Mouse (Mus musculus) G1E-ER4 (cell line): Measurements from ENCODE around the gene Fam149b. TPM values are rescaled to one million over a fixed set of nuclear protein-coding genes. Genes with fewer than 3 reads are reported as not detected.

Experiments
- GATA1 ChIP-seq: IDR thresholded peaks from one replicate; pipeline ENCODE4 v1.8.0; 2012; ENCODE audit warnings: low read length, inconsistent platforms
- polyA plus RNA-seq: library from polyadenylated mRNA; stranded (reverse); fragments of >175 nt; gene quantifications from 2 replicates; pipeline ENCODE4 v1.2.3, GENCODE M21; 2012

Fam149b gene
- polyA plus RNA-seq = 14.5 and 15.4 TPM in 2 replicates

DNA sequence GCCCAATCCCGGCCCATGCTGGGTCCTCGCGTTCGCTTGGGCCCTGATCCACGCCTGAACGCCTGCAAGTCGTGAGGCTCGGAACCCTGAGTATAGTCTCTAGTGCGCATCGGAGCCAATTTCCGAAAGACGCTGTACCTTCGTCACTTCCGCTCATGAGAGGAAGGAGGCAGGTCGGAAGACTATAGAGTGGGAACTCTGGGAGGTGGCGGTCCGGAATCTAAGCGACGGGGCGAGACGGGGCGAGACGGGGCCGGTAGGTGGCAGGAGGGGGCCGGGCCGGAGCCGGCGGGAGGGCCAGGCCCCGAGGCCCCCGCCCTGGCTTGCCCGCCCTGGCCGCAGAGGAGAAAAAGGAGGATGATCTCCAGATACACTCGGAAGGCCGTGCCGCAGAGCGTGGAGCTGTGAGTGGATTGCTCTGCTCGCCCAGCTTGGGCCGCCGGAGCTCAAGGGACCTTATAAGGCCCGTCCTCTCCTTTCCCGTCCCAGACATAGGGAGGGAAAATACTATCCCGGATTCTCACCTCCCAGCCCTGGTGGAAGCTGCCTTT is at the start of gene Fam149b, which contains the start of gene Ecd:
Gene Fam149b, plus strand, starts transcription at position 172 of the 551 bp plus-strand sequence.
Gene Ecd, minus strand, starts transcription at position 131 of the 551 bp plus-strand sequence.
- no peak for TF ChIP-seq GATA1

DNA sequence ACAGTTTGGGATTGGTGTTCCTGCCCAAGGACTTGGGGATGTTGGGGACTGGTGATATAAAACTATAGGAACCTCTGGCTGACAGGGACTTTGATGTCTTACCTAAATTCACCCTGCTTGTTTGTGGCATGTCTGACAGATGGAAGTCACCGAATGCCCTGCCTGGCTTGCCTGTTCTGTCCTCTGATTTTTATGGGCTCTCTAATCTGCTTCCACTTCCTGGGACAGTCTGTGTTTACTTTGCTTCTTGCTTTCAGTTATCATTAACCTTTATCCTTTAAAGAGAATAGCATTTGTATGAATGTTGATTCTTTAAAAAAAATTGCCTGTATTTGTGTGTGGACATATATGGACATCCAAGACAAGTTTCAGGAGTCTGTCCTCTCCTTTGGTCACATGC is 32.8 kb upstream of the Fam149b start:
- TF ChIP-seq GATA1 = no peak

DNA sequence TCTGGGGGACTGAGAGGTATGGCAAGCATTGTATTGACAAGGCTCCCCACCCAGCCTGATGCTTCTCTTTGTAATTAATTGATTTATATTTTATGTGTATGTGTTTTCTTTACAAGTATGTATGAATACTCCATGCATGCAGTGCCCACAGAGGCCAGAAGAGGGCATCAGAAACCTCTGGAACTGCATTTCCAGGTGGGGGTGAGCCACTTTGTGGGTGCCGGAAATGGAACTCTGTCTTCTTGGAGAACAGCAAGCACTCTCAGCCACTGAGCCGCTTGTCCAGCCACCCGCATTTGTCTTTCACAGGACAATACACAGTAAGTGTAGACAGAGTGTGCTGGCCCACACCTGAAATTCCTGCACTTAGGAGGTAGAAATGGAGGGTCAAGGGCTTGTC is 28.5 kb upstream of the Fam149b start:
- TF ChIP-seq GATA1 = no peak

DNA sequence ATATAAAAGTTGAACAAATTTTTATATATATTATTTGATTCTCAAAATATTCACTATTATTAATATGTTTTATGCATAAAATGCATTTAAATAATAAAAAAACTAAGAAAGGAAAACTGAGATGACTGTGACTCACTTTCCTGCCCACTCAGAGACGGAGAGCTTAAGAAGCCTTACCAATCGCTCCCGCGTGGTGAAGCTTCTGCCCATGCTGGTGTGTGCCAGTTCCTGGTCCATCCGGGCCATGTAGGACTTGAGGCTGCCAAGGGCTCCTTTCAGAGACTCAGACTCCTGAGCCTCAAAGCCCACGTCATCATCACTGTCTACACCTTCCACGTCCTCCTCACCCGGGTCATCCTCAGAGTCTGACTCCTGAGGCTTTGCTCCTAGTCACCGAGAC is 23.8 kb upstream of the Fam149b start:
- TF ChIP-seq GATA1 = no peak

DNA sequence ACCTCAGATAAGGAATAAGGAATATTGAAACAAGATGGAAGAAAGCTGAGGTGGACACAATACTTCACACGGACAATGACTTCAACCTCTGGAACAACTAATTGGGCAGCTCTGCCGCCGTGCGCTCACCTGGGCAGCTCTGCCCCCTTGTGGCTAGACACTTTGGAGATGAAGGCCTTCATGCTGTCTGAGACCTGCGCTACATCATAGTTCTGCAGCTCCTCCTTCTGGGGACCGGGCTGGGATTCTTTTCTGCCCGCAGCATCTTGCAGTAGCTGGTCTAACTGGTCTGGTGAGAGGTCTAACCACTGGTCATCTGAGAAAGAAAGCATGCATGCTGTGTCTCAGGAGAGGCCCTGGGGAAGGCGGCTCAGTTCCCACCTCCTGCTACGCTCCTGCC is 19.5 kb upstream of the Fam149b start:
- TF ChIP-seq GATA1 = no peak

DNA sequence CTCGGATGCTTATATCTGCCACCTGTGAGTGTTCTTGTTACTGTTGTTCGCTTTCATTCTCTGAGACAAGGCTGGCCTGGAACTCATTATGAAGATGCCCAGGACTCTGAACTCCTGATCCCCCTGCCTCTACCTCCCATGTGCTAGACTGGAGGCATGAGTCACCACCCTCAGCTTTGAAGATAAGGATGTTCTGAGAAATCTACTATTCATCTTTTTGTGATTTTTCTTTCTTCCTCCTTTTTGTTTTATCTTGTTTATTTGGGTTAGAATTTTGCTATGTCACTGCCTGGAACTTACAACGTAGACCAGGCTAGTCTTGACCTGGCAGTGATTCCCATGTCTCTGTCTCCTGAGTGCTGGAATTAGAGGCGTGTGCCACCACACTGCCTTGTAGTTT is 16.6 kb upstream of the Fam149b start:
- no peak for TF ChIP-seq GATA1

DNA sequence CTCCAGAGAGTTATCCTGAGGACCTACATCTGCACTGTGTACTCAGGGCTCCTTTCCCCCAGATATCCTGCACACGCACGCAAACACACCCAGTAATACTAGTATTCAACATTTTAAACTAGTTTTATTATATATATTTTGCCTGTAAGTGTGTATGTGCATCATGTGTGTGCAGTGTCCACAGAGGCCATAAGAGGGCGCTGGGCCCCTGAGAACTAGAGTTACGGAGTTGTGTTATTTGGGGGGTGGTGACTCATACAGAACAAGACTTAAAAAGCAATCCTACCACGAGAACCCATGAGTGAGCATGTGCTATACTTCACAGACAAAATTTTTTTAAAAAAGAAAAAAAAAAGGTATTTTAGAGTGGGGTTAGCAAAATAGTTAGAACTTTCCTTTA is 8.5 kb upstream of the Fam149b start:
- TF ChIP-seq GATA1 = no peak

DNA sequence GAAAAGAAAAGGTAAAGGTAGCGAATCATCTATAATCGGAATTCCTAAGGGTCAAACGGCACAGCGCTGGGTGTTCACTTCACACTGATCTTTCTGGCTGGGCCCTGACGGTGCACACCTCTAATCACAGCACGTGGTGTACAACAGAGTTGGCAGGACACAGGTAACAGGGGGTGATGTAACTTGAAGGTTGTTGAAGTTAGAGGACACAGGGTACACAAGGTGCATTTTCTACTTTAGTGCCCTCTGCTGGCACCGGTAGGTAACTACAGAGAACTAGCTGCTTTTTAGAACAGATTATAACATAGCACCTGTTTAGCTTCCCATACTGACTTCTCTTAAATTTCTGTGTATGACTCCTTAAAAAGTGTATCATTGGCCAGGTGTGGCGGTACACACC is 7.8 kb upstream of the Fam149b start:
- no peak for TF ChIP-seq GATA1

DNA sequence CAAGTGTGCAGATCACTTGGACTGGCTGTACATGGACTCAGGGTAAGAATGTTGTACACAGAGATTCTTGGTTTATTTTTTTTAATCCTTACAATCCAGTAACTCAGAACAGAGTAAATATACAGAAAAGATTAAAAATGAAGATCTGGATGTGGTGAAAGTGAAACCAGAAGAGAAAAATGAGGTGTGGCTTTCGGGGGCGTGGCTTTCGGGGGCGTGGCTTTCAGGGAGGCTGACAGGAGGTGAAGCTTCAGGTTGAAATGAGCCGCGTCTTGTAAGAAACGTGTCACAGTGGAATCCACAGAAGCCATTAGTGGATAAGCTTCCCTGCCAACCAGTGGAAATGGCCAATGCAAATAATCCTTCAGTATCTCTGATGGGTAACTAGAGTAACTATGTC is 7.1 kb upstream of the Fam149b start:
- TF ChIP-seq GATA1 = no peak

DNA sequence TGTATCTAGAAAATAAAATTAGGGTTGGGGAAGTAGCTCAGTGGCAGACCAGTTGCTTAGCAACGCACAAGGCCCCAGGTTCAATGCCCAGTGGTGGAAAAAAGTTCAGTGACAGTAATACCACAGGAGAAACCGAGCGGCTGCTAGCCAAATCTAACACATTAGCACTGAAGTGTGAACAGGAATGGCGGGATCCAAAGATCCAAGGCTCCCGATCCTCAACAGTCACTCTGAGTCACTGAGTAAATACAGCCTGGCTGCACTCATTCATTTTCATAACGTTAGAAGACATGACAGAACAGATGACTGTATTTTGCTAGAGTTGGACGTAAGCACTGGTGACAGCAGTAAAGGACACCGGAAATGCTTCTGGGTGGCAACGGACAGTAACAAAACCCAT is 2.1 kb upstream of the Fam149b start:
- TF ChIP-seq GATA1 = no peak

DNA sequence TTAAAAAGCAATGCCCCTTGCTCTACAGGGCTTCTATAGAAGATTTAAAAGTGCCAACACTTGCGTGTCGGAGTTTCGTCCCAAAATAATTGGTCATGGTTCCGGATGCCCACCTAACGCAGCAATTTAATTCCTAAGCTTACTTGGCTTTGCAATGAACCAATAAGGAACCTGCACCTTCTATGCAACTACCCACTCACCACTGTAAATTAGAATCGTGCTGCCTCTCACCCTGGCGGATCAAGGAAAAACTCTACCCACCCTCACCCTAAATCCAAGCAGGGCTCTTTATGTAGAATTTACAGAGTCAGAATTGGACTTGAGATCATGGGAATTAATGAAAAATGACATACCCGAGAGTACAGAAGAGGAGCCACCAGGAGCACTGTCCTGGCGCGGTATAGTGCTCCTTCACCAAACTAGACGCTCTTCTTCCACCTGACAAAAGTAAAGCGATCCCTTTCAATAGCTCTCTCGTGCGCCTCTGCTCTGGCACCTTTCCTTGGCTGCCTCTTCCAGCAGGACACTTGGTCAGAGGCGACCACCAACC is 446 bp upstream of the Fam149b start:
- no peak for TF ChIP-seq GATA1

DNA sequence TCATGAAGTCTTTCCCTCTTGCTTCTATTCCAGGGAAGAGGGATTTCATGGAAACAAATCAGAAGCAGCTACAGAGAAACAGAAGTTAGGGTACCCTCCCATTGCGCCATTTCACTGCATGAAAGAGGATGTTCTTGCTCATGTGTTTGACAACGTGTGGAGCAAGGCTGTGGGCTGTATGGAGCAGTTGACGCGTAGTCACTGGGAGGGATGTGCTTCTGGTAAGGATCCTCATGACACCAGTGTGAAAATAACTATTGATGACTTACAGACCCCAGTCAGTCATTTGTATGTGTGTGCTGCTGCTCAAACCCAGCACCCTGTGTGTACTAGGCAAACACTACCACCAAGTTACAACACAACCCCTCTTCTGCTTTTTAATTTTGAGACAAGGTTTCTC is 15.3 kb downstream of the Fam149b start:
- no peak for TF ChIP-seq GATA1

DNA sequence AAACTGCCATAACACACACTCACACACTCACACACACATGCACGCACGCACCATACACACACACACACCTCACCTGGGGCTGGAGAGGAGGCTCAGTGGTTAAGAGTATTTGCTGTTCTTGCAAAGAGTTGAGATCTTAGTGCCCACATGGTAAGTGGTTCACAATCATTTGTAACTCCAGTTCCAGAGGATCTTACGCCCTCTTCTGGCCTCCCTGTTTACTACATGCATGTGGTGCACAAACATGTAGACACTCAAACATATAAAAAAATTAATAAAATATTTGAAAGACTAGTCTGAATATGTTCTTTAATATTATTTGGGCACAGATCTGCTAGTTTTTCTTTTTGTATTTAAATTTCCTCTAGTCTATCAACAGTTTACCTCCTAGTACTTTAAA is 20.3 kb downstream of the Fam149b start:
- no peak for TF ChIP-seq GATA1

DNA sequence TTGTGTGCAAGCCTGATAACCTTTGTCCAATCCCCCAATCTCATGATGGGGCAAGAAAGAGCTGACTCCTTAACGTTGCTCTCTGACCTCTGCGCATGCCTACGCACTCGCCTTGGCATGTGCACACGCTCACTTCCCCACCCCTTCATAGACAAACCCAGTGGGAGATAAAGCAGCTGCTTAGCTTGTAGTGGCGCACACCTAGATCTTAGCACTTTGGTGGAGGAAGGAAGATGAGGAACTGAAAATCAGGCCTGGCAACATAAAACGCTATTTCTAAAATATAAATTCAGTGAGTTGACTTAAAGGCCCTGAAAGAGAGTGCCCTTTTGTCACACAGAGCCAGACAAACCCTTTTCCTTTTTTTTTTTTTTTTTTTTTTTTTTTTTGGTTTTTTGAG is 22.8 kb downstream of the Fam149b start:
- no peak for TF ChIP-seq GATA1

DNA sequence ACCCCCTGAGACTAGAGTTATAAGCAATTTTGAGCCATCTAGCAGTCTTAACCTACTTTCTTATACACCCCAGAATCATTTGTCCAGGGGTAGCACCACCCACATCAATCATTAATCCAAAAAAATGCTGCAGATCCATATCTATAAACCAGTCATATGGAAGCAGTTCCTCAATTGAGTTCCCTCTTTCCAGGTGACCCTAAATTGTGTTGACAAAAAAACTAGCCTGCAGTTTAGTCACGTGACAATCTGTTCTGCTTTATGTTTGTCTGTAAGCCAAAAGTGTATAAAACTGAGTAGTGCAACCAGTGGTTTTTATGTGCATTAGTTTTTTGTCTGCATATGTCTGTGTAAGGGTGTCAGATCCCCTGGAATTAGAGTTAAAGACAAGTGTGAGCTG is 23.9 kb downstream of the Fam149b start:
- TF ChIP-seq GATA1 = no peak

DNA sequence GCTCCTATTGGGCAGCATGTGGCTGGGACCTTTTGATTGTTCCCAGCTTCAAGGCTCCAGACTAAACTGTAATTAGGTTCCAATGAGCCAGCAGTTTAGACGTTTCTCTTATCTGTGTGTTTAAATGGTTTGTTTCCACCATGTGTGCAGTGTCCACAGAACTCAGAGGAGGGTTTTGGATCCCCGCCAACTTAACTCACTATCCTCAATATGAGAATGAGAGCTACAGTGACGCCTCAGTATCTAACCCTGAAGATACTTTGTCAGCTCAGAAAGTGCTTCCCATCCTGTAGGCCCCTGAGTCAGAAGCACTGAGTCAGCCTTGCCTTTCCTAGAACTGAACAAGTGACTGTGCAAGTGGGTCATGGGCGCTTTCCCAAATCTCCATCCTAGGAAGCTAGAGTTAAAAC is 29.2 kb downstream of the Fam149b start:
- no peak for TF ChIP-seq GATA1

DNA sequence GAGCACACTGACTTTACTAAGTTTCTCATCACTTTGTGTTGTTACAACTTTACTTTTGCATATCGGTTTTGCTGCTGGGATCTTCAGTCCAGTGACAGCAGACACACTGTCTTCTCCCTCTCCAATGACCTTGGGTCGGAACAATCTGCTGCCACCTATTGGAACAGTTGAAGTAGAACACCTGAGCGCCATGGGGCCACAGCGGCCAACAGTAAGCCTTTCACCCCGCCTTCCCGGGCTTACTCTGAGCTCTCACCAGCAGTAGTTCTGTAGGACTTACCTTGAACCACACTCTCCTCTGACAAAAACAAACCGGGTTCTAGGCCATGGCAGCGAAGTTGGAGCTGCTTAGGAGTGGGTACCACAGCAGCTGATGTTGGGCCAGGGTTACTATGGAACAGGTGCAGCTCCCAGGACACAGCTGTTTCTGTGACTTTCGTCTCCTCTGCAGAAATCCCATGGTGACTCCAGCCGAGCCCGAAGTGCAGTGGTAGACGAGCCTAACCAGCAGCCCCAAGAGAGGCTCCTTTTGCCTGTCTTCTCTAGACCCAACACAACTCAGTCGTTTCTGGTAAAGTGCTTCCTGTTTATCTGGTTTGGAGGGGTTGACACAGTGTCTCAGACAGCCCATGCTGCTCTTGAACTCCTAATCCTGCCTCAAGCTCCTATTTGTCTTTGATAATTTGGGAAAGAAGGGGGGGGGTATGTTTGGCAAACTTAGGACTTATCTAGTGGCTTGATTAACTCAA is 30.5 kb downstream of the Fam149b start:
- no peak for TF ChIP-seq GATA1
